Mouse (Mus musculus): Measurements from ENCODE around the gene Ccdc22. TPM values are rescaled to one million over a fixed set of nuclear protein-coding genes. Genes with fewer than 3 reads are reported as not detected.
A peak's percentile ranks its signal among the peaks of the same experiment; 100 is the strongest.

The Ccdc22 gene
- polyA plus RNA-seq, 1 experiment from 2014 or later: 35.8 TPM

DNA sequence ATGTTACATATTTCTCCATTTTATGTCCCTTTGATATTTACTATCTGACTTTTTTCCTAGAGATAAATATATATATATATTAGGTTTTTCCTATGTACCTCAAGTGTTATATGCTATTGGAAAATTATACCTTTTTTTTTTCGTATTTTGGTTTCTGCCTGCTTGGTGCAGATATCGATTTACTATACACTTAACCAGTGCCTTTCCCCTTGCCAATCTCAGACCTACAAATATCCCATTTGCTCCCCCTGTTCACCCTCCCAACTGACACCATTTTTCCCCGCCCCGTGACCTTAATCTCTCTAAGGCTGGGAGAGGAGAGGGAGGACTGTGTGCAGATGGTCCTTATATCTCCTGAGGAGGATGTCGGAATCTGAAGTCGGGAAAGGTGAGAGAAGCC lies 1.5 kb upstream of the Ccdc22 start, which contains the start of gene Cacna1f:
Gene Cacna1f, plus strand, starts transcription at position 301 of the 400 bp plus-strand sequence.
- Histone ChIP-seq H3K4me1 (peaks cover 15% of the 10 kb centered on the region), H3K27ac (no peak within 1 kb of the TSS), H3K36me3 (replicated peaks) (peaks cover 9% of the 10 kb centered on the region), H3K27me3 (ENCODE audit: poor library complexity, severe bottlenecking) (peaks cover 32% of the 10 kb centered on the region), H3K9me3 (no peaks in the 10 kb centered on the region), H3K4me3 (no peak within 1 kb of the TSS)
- WGBS: 82% methylated on average over 6 of the region's 6 CpGs
- DNase-seq (ENCODE audit: extremely low spot score, low spot score): no peak

DNA sequence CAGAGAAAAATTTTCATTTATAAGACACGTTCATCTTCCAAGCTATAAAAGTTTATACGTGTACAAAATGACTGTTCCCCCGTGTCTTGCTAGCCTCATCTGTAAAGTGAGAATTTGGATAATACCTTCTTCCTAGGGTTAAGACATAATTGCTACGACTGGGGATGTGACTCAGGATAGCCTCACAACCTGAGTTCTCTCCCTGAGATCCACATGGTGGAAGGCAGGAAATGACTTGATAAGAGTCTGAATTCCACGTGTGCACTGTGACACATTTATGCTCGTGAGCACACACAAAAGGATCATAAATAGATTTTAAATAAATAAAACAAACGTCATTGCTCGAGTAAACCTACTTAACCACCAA lies 241 bp upstream of the Ccdc22 start:
- Histone ChIP-seq H3K27me3 (ENCODE audit: poor library complexity, severe bottlenecking) (peaks cover 20% of the 10 kb centered on the region), H3K4me3 (no peak overlapping the region), H3K27ac (no peak overlapping the region), H3K9me3 (no peaks in the 10 kb centered on the region), H3K36me3 (replicated peaks) (peaks cover 9% of the 10 kb centered on the region), H3K4me1 (peaks cover 15% of the 10 kb centered on the region)
- DNase-seq (ENCODE audit: extremely low spot score, low spot score): no peak
- 49% methylated on average over 8 of the region's 8 CpGs for WGBS

- Histone ChIP-seq H3K4me1 (peaks cover 10% of the 10 kb centered on the region), H3K9me3 (no peaks in the 10 kb centered on the region), H3K27ac (no peak overlapping the region), H3K36me3 (replicated peaks) (peaks cover 23% of the 10 kb centered on the region), H3K27me3 (ENCODE audit: poor library complexity, severe bottlenecking) (peaks cover 5% of the 10 kb centered on the region; the same call in 1 of the 2 replicates), H3K4me3 (peak overlapping the region; percentile 55; the same call in 1 of the 2 replicates)
- no peak for DNase-seq (ENCODE audit: extremely low spot score, low spot score)
- 92% methylated on average over 7 of the region's 7 CpGs for WGBS
Observed at GRCm38 (mm10) chrX:7604004-7604403, 1.3 kb downstream of the Ccdc22 start.

DNA sequence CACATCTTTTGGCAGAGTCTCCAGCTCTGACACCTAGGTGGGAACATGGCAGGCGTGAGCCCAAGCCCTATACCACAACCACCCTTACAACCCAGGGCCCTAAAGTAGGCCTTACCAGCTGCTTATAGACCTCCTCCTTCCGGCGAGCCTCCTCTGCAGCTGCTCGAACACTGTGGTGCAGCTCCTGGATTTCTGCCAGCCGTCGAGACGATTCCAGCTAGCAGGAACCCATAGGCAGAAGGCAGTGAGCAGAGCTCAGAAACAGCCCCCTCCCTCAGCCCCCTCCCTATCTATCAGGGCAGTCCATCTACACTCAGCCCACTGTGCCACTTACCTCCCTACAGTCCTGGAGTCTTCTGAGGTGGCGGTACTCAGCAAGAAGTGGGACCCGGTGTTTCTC lies 9.9 kb downstream of the Ccdc22 start:
- Histone ChIP-seq H3K9me3 (no peaks in the 10 kb centered on the region), H3K36me3 (replicated peaks) (peaks cover 84% of the 10 kb centered on the region)

GRCm38 (mm10) chrX:7586356-7586755 lies 19.0 kb downstream of the Ccdc22 start:
- no peaks in the 10 kb centered on the region for H3K9me3 ChIP-seq
- H3K36me3 ChIP-seq (replicated peaks): peaks cover 25% of the 10 kb centered on the region
- no peaks in the 10 kb centered on the region for H3K4me1 ChIP-seq
- H3K27ac ChIP-seq: no peak overlapping the region
- no peak for DNase-seq (ENCODE audit: extremely low spot score, low spot score)
- WGBS: 96% methylated on average over 5 of the region's 5 CpGs
- no peaks in the 10 kb centered on the region for H3K27me3 ChIP-seq (ENCODE audit: poor library complexity, severe bottlenecking)
- no peak overlapping the region for H3K4me3 ChIP-seq

More for the DNA sequence above, 9.9 kb downstream of the Ccdc22 start:
- no peak for DNase-seq (ENCODE audit: extremely low spot score, low spot score)
- 92% methylated on average over 9 of the region's 9 CpGs for WGBS
- Histone ChIP-seq H3K27me3 (ENCODE audit: poor library complexity, severe bottlenecking) (no peaks in the 10 kb centered on the region), H3K4me1 (no peaks in the 10 kb centered on the region), H3K27ac (no peak overlapping the region), H3K4me3 (no peak overlapping the region)

- Histone ChIP-seq H3K9me3 (no peaks in the 10 kb centered on the region), H3K36me3 (replicated peaks) (peaks cover 5% of the 10 kb centered on the region; the same call in 1 of the 2 replicates), H3K4me1 (no peaks in the 10 kb centered on the region), H3K4me3 (no peak overlapping the region), H3K27me3 (ENCODE audit: poor library complexity, severe bottlenecking) (no peaks in the 10 kb centered on the region), H3K27ac (no peak overlapping the region)
- no peak for DNase-seq (ENCODE audit: extremely low spot score, low spot score)
- 97% methylated on average over 11 of the region's 11 CpGs for whole genome bisulfite sequencing
Observed at GRCm38 (mm10) chrX:7583881-7584280, 21.4 kb downstream of the Ccdc22 start.

GRCm38 (mm10) chrX:7581151-7581550 lies 24.2 kb downstream of the Ccdc22 start:
- H3K27me3 ChIP-seq (ENCODE audit: poor library complexity, severe bottlenecking): no peaks in the 10 kb centered on the region
- H3K4me3 ChIP-seq: no peak overlapping the region
- WGBS: 96% methylated on average over 2 of the region's 2 CpGs
- no peak for DNase-seq (ENCODE audit: extremely low spot score, low spot score)
- H3K4me1 ChIP-seq: no peaks in the 10 kb centered on the region
- H3K27ac ChIP-seq: no peak overlapping the region
- no peaks in the 10 kb centered on the region for H3K9me3 ChIP-seq
- H3K36me3 ChIP-seq (replicated peaks): no peaks in the 10 kb centered on the region; the same call in 1 of the 2 replicates

GRCm38 (mm10) chrX:7574885-7575231 lies 30.5 kb downstream of the Ccdc22 start:
- peak overlapping the region; percentile 66 for H3K4me3 ChIP-seq
- DNase-seq (ENCODE audit: extremely low spot score, low spot score): no peak
- H3K36me3 ChIP-seq (replicated peaks): no peaks in the 10 kb centered on the region
- 33% methylated on average over 4 of the region's 6 CpGs for WGBS
- H3K9me3 ChIP-seq: peaks cover 11% of the 10 kb centered on the region; the same call in 1 of the 2 replicates
- H3K4me1 ChIP-seq: peaks cover 20% of the 10 kb centered on the region
- H3K27me3 ChIP-seq (ENCODE audit: poor library complexity, severe bottlenecking): no peaks in the 10 kb centered on the region
- H3K27ac ChIP-seq: peak overlapping the region; percentile 95

DNA sequence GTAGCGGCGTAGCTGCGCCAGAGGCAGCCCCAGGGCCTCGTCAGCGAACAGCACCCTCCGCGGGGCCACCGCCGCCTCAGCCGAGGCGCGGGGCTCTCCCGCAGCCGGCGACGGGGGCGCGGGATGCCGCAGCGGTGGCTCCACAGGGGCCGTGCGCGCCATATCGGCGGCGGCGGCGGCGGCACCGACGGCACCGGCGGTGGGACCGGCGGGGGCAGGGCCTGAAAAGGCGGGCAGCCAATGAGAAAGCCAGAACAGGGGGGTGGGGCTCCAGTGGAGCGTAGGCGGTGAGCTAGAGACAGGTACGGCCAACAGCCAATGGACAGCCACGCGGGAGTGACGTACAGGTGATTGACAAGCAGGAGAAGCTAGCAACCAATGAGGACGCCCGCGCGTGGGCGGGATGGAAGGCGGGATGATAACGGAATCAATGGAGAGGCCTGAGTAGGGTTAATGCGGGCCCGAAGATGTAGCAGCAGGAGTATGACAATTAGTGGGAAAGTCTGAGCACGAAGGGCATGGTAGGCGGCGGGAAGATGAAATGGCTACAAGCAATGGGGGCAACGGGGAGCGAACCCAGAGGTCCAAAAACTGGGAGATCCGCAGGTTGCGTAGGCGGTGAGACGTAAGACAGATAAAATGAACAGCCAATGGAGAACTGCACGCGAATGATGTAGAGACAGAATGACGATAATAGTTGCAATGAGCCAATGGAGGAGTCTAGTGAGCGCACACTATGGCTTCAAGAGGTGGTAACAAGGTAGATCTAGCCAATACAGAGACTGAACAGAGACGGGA lies 31.0 kb downstream of the Ccdc22 start, which contains the start of gene Ppp1r3f:
Gene Ppp1r3f, minus strand, starts transcription at position 197 of the 798 bp plus-strand sequence.
- 19% methylated on average over 65 of the region's 65 CpGs for WGBS
- DNase-seq (ENCODE audit: extremely low spot score, low spot score): peak; percentile 90

GRCm38 (mm10) chrX:7573176-7574086 lies 31.9 kb downstream of the Ccdc22 start, which contains the start of gene Foxp3:
Foxp3 (plus strand) TSS chrX:7573644.
- H3K27me3 ChIP-seq (ENCODE audit: poor library complexity, severe bottlenecking): no peaks in the 10 kb centered on the region
- peaks cover 20% of the 10 kb centered on the region for H3K4me1 ChIP-seq
- H3K36me3 ChIP-seq (replicated peaks): no peaks in the 10 kb centered on the region
- H3K9me3 ChIP-seq: peaks cover 11% of the 10 kb centered on the region; the same call in 1 of the 2 replicates
- peak within 1 kb of the TSS; percentile 95 for H3K27ac ChIP-seq
- DNase-seq (ENCODE audit: extremely low spot score, low spot score): peak; percentile 16
- WGBS: 38% methylated on average over 69 of the region's 72 CpGs
- H3K4me3 ChIP-seq: peak within 1 kb of the TSS; percentile 66

More for the DNA sequence above, 31.0 kb downstream of the Ccdc22 start, which contains the start of gene Ppp1r3f:
- H3K4me1 ChIP-seq: peaks cover 20% of the 10 kb centered on the region
- peaks cover 11% of the 10 kb centered on the region; the same call in 1 of the 2 replicates for H3K9me3 ChIP-seq
- no peaks in the 10 kb centered on the region for H3K36me3 ChIP-seq (replicated peaks)
- no peaks in the 10 kb centered on the region for H3K27me3 ChIP-seq (ENCODE audit: poor library complexity, severe bottlenecking)
- peak within 1 kb of the TSS; percentile 66 for H3K4me3 ChIP-seq
- H3K27ac ChIP-seq: peak within 1 kb of the TSS; percentile 95

DNA sequence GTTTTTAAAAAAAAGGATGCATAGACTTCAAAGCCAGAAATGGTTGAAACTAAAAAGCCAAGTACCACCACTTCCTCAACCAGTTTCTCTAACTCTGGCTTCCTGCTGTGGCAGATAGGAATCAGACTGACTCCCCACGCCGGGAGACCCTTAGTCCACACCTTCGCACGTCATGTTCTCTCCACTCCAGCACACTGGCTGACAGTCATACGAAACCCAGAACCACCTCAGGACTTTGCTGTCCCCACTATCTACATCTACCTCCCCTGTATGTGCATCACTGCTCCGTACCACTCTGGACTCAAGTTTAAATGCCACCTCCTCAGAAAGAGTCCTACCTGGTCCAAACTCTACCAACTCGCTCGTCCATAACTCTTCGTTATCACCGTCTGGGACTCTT lies 32.9 kb downstream of the Ccdc22 start:
- H3K4me3 ChIP-seq: peak overlapping the region; percentile 66; the same call in 1 of the 2 replicates
- DNase-seq (ENCODE audit: extremely low spot score, low spot score): no peak
- WGBS: 90% methylated on average over 10 of the region's 10 CpGs
- H3K4me1 ChIP-seq: peaks cover 20% of the 10 kb centered on the region
- peaks cover 11% of the 10 kb centered on the region; the same call in 1 of the 2 replicates for H3K9me3 ChIP-seq
- H3K27me3 ChIP-seq (ENCODE audit: poor library complexity, severe bottlenecking): no peaks in the 10 kb centered on the region
- H3K36me3 ChIP-seq (replicated peaks): no peaks in the 10 kb centered on the region
- no peak overlapping the region for H3K27ac ChIP-seq

GRCm38 (mm10) chrX:7571565-7572136 lies 33.7 kb downstream of the Ccdc22 start:
- peaks cover 11% of the 10 kb centered on the region; the same call in 1 of the 2 replicates for H3K9me3 ChIP-seq
- H3K4me1 ChIP-seq: peaks cover 20% of the 10 kb centered on the region
- no peak overlapping the region for H3K4me3 ChIP-seq
- H3K36me3 ChIP-seq (replicated peaks): no peaks in the 10 kb centered on the region
- WGBS: 95% methylated on average over 9 of the region's 9 CpGs
- H3K27ac ChIP-seq: no peak overlapping the region
- no peak for DNase-seq (ENCODE audit: extremely low spot score, low spot score)
- no peaks in the 10 kb centered on the region for H3K27me3 ChIP-seq (ENCODE audit: poor library complexity, severe bottlenecking)

All from forebrain, embryonic 10.5 days (tissue).